Mouse (Mus musculus): ENCODE results near the gene Cdk18. TPM values are rescaled to one million over a fixed set of nuclear protein-coding genes. Genes with fewer than 3 reads are reported as not detected.
A peak's percentile ranks its signal among the peaks of the same experiment; 100 is the strongest.

Gene Cdk18
- polyA plus RNA-seq, 1 experiment from 2014 or later: 2.2 TPM

DNA sequence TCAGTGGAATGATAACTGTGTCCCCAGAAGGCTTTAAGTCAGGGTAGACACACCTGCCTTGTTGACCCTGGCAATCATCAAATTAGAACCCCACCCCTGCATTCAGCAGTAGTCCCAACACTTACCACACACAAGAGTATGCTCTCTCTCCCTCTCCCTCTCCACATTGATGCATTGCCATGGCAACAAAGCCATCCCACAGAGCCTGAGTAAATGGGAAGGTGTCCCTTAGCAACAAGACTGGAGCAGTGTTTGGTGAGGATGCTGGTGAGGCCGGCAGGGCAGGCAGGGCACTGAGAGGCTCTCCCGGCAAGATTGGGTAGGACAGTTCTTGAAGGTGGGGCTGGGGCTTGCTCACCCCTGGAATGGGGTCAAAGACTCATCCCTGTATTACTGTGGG lies 4.7 kb upstream of the Cdk18 start:
- WGBS: 25% methylated on average over 2 of the region's 2 CpGs
- no peaks in the 10 kb centered on the region for H3K9me3 ChIP-seq
- no peak overlapping the region for H3K4me3 ChIP-seq
- peak; percentile 30 for DNase-seq (ENCODE audit: low spot score)
- no peak overlapping the region for H3K27ac ChIP-seq
- no peaks in the 10 kb centered on the region for H3K36me3 ChIP-seq
- peaks cover 48% of the 10 kb centered on the region for H3K4me1 ChIP-seq (replicated peaks)
- peaks cover 21% of the 10 kb centered on the region for H3K27me3 ChIP-seq (ENCODE audit: insufficient read depth, poor library complexity, severe bottlenecking)

DNA sequence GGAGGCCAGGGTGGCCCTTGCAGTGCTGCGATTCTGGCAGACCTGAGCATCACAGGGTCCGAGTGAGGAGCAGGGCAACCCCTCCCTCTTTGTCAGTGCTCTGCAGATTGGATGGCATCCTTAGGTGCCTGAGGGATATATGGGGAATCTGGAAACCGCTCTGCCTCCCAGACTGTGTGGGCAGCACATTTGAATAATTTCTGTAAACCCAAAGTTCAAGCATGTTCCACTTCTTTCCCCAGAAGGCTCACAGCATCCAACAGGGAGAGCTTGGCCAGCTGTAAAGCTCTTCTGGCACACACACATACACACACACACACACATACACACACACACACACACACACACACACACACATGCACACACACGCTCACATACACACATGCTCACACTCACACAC lies 4.2 kb upstream of the Cdk18 start:
- Histone ChIP-seq H3K27me3 (ENCODE audit: insufficient read depth, poor library complexity, severe bottlenecking) (peaks cover 26% of the 10 kb centered on the region), H3K9me3 (no peaks in the 10 kb centered on the region), H3K27ac (no peak overlapping the region), H3K4me3 (no peak overlapping the region), H3K36me3 (no peaks in the 10 kb centered on the region), H3K4me1 (replicated peaks) (peaks cover 52% of the 10 kb centered on the region)
- 67% methylated on average over 4 of the region's 4 CpGs for WGBS
- DNase-seq (ENCODE audit: low spot score): no peak

DNA sequence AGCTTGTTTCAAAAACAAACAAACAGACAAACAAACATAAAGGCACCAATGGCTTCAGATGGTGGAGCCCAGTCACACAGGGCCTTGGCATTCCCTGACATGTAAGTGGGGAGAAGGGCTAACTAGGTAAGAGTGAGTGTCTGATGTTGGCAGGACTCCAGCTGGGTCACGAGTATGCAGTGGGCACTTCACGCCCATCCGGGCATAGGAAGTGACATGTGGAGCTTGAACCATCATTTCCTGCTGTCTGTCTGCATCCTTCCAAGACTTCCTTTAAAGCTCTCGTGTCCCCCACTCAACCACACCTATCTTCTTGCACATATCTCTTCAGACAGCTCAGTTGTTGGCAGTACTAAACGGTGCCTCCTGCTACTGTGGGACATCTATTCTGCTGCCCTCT lies 3.6 kb upstream of the Cdk18 start:
- WGBS: 78% methylated on average over 5 of the region's 5 CpGs
- peaks cover 59% of the 10 kb centered on the region for H3K4me1 ChIP-seq (replicated peaks)

DNA sequence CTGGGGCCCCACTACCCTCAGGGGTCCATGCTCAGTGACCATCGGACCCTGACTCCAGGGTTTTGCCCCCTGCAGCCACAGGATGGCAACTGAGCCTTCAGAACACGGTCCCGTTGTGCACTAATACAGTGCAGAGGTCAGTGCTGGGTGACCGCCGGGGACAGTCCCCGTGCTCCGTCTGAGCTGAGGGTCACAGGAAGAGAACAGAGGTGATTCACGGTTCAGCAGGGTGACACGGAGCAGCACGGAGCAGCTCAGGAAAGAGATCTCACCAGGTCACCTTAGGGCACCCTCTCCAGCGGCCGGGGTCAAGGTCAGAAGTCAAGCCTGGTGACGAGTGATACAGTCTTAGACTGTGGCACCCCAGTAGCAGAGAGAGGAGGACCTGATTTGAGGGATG lies 2.3 kb upstream of the Cdk18 start:
- no peak for DNase-seq (ENCODE audit: low spot score)
- 42% methylated on average over 13 of the region's 13 CpGs for WGBS
- Histone ChIP-seq H3K36me3 (no peaks in the 10 kb centered on the region), H3K27me3 (ENCODE audit: insufficient read depth, poor library complexity, severe bottlenecking) (peaks cover 45% of the 10 kb centered on the region), H3K27ac (no peak overlapping the region), H3K9me3 (no peaks in the 10 kb centered on the region), H3K4me3 (no peak overlapping the region), H3K4me1 (replicated peaks) (peaks cover 63% of the 10 kb centered on the region)

More for the DNA sequence above, 3.6 kb upstream of the Cdk18 start:
- H3K9me3 ChIP-seq: no peaks in the 10 kb centered on the region
- no peak overlapping the region for H3K4me3 ChIP-seq
- H3K36me3 ChIP-seq: no peaks in the 10 kb centered on the region
- H3K27me3 ChIP-seq (ENCODE audit: insufficient read depth, poor library complexity, severe bottlenecking): peaks cover 32% of the 10 kb centered on the region
- DNase-seq (ENCODE audit: low spot score): no peak
- no peak overlapping the region for H3K27ac ChIP-seq

DNA sequence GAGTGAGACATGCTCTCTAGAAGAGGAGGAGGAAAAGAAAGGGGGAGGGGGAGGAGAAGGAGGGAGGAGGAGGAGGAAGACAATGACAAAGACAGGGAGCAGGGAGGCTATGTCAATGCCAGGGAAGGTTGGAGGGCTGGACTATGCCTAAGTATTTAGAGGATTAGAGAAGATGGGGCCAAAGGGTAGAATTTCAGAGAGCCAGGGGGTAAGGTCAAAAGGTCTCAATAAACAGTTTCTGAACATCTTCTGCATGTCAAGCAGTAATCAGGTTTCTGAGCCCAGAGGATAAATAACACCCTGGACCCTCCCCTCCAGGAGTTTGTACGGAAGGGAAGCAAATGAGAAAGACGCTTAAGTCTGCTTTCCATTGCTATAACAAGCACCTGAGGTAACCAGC lies 1.7 kb upstream of the Cdk18 start:
- H3K36me3 ChIP-seq: no peaks in the 10 kb centered on the region
- WGBS: 68% methylated on average over 2 of the region's 2 CpGs
- H3K4me3 ChIP-seq: no peak overlapping the region
- no peak for DNase-seq (ENCODE audit: low spot score)
- no peaks in the 10 kb centered on the region for H3K9me3 ChIP-seq
- H3K27me3 ChIP-seq (ENCODE audit: insufficient read depth, poor library complexity, severe bottlenecking): peaks cover 50% of the 10 kb centered on the region
- H3K4me1 ChIP-seq (replicated peaks): peaks cover 63% of the 10 kb centered on the region
- no peak overlapping the region for H3K27ac ChIP-seq

DNA sequence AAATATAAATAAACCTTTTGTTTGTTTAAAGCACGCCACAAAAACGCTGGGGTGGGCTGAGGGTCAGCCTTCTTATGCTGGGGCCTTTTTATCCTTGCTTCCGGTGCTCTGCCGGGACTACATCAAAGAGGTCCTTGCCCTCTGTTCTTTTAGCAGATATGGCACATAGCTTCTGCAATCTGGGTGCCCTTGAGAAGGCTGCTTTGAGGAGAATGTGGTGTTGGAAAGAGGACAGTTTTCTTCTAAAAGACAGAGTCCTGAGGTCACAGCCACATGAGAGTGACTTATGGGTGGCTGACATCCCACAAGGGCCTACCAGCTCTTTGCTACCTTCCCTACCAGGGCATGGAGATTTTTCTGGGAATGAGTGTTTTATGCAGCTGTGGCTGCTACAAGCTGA lies 1.1 kb upstream of the Cdk18 start:
- no peak for DNase-seq (ENCODE audit: low spot score)
- Histone ChIP-seq H3K27ac (no peak overlapping the region), H3K4me1 (replicated peaks) (peaks cover 63% of the 10 kb centered on the region), H3K27me3 (ENCODE audit: insufficient read depth, poor library complexity, severe bottlenecking) (peaks cover 50% of the 10 kb centered on the region), H3K36me3 (no peaks in the 10 kb centered on the region), H3K4me3 (no peak overlapping the region), H3K9me3 (no peaks in the 10 kb centered on the region)
- WGBS: 73% methylated on average over 4 of the region's 4 CpGs

DNA sequence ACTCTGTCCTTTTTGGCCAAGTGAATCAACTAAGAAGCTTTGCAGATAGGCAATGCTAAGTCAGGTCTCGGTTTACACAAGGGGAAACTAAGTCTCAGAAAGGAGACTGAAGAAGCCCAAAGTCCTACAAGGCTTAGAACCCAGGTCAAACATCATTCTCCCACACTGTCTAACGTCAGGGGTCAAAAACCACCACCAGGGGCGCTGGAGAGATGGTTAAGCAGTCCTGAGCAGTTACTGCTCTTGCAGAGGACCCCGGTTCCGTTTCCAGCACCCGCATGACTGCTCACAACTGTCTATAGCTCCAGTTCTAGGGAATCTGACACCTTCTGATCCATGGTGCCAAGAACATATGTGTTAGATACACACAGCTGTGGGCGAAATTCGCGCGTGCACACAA lies 687 bp upstream of the Cdk18 start:
- no peaks in the 10 kb centered on the region for H3K9me3 ChIP-seq
- 57% methylated on average over 10 of the region's 10 CpGs for WGBS
- no peaks in the 10 kb centered on the region for H3K36me3 ChIP-seq
- DNase-seq (ENCODE audit: low spot score): peak; percentile 50
- peaks cover 64% of the 10 kb centered on the region for H3K4me1 ChIP-seq (replicated peaks)
- peaks cover 52% of the 10 kb centered on the region for H3K27me3 ChIP-seq (ENCODE audit: insufficient read depth, poor library complexity, severe bottlenecking)
- peak overlapping the region; percentile 60 for H3K4me3 ChIP-seq
- H3K27ac ChIP-seq: no peak overlapping the region

DNA sequence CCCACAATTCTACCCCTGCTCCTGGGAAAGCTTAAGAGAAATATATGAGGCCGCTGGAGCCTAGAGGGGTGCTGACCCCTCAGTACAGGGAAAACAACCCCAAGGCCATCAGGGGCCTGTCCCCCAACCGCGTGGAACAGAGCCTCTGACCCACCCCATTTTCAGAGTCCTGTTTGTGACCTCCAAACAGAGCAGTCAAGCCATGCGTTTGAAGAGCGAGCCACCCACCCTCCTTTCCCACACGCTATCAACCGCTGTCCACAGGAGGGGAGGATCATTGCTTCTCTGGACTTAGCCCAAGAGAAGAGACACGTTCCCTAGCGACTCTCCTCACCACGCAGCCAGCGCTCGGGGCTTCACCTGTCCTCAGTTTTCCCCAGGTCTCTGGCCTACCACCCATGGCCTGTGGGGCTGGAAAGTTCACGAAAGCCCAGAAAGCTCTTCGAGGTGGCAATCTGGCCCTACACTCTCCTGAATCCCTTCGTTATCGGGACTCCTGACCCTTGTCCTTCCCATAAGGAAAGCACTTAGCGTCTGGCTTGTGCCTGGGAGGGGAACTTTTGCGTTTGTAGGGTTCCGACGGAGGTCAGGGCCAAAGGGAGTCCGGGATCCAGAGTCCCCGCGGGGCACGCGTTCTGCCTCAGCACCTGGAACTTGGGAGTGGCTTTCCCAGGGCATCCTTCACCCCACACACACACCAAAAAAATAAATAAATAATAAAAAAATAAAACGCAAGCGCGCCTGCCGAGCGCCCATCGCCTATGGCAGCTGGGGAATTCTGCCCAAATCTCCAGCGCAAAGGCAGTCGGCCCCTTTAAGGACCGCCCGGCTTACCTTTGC lies 688 bp downstream of the Cdk18 start:
- peak overlapping the region; percentile 80 for H3K27ac ChIP-seq
- peaks cover 56% of the 10 kb centered on the region for H3K4me1 ChIP-seq (replicated peaks)
- H3K9me3 ChIP-seq: no peaks in the 10 kb centered on the region
- DNase-seq (ENCODE audit: low spot score): peak; percentile 22
- H3K36me3 ChIP-seq: no peaks in the 10 kb centered on the region
- peaks cover 55% of the 10 kb centered on the region for H3K27me3 ChIP-seq (ENCODE audit: insufficient read depth, poor library complexity, severe bottlenecking)
- peak overlapping the region; percentile 60 for H3K4me3 ChIP-seq
- 6% methylated on average over 35 of the region's 35 CpGs for WGBS

DNA sequence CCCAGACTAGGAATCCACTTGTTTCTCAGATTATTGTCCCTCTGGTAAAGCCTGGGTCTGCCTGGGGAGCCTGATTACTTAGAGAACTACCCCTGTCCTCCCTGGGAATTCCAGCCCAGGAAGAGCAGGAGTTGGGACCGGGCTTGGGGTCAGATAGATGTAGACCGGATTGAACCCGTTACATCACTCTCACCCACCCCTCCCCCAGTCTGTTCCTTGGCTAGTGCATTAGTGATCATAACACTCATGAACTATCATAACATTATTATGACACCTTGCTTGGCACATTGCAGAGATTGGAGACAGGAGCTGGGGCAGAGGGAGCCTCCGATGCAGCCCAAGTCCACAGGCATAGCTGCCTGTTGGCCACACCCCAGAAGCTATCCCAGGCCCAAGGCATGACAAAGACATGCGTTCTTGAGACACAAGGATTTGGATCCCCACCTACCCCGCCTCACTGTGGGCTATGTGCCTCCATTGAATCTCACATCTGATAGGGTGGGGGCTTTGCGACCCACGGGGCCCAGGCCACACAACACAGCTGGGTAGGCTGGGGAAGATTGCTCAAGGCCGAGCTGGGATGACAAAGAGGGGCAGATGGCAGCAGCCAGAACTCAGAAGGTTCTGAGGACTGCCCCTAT lies 1.4 kb downstream of the Cdk18 start:
- H3K4me3 ChIP-seq: peak overlapping the region; percentile 60; the same call in 1 of the 2 replicates
- H3K9me3 ChIP-seq: no peaks in the 10 kb centered on the region
- WGBS: 62% methylated on average over 9 of the region's 9 CpGs
- H3K36me3 ChIP-seq: no peaks in the 10 kb centered on the region
- peaks cover 58% of the 10 kb centered on the region for H3K4me1 ChIP-seq (replicated peaks)
- H3K27me3 ChIP-seq (ENCODE audit: insufficient read depth, poor library complexity, severe bottlenecking): peaks cover 54% of the 10 kb centered on the region
- 0 out of 2 replicates have a peak overlapping the region, but pooled peaks have one; percentile 37 for H3K27ac ChIP-seq
- no peak for DNase-seq (ENCODE audit: low spot score)

DNA sequence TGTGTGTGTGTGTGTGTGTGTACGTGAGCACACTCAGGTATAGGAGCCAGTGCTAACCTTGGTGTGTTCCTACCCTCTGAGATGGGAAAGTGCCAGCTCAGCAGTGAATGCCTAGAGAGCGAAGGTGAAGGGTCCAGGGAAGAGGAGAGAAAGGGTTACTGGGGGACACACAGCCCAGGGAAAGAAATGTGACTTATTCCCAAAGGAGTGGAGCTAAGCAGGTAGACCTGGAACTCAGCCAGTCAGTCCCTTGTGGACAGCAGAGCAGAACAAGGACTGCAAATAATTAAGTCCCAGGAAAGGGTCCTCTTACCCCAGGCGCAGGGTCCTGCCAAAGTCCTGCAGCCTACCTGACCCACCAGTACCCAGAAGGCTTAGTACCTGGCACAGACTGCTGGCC lies 2.6 kb downstream of the Cdk18 start:
- Histone ChIP-seq H3K4me3 (no peak overlapping the region), H3K4me1 (replicated peaks) (peaks cover 54% of the 10 kb centered on the region), H3K9me3 (no peaks in the 10 kb centered on the region), H3K36me3 (no peaks in the 10 kb centered on the region), H3K27ac (no peak overlapping the region), H3K27me3 (ENCODE audit: insufficient read depth, poor library complexity, severe bottlenecking) (peaks cover 46% of the 10 kb centered on the region)
- DNase-seq (ENCODE audit: low spot score): no peak
- WGBS: 87% methylated on average over 3 of the region's 3 CpGs

DNA sequence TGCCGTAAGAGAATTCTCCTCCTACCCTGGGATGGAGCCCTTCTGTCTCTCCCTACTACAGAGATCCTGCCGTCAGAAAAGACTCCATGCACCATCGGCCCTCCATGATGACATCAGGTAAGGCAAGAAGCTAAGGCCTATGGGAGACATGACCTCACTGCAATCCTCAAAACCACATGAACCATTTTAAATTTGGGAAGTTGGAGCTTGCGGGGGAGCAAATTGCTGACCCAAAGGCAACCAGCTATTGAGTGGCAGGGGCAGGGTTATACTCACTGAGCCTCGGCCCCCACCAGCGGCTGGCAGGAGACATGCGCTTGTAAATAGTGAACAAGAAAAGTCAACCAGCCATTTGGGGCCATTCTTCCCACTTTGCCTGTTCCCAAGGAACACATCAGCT lies 3.9 kb downstream of the Cdk18 start:
- Histone ChIP-seq H3K4me3 (no peak overlapping the region), H3K36me3 (no peaks in the 10 kb centered on the region), H3K4me1 (replicated peaks) (peaks cover 42% of the 10 kb centered on the region), H3K27ac (no peak overlapping the region), H3K9me3 (no peaks in the 10 kb centered on the region), H3K27me3 (ENCODE audit: insufficient read depth, poor library complexity, severe bottlenecking) (peaks cover 49% of the 10 kb centered on the region)
- DNase-seq (ENCODE audit: low spot score): no peak
- WGBS: 84% methylated on average over 7 of the region's 7 CpGs

DNA sequence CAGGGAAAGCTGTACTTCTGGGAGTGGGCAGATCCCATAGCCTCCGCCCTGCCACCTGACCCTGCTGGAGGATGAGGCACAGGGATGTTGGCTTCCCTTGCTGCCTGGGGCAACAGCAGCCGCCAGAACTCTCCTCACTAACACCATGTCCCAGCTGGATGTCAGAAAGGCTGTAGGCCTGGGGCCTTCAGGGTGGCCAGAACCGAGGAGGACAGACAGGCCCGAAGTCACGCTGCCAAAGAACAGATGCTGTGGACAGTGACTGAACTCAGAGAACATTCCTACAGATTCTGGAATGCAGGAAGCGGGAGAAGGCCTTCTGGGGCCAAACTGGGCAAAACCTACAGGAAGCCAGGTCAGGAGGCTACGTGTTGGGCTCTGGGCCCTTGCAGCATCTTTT lies 11.2 kb downstream of the Cdk18 start:
- Histone ChIP-seq H3K27me3 (ENCODE audit: insufficient read depth, poor library complexity, severe bottlenecking) (peaks cover 3% of the 10 kb centered on the region), H3K27ac (no peak overlapping the region), H3K4me1 (replicated peaks) (peaks cover 38% of the 10 kb centered on the region), H3K36me3 (no peaks in the 10 kb centered on the region), H3K4me3 (no peak overlapping the region), H3K9me3 (no peaks in the 10 kb centered on the region)
- 63% methylated on average over 7 of the region's 7 CpGs for WGBS
- no peak for DNase-seq (ENCODE audit: low spot score)

DNA sequence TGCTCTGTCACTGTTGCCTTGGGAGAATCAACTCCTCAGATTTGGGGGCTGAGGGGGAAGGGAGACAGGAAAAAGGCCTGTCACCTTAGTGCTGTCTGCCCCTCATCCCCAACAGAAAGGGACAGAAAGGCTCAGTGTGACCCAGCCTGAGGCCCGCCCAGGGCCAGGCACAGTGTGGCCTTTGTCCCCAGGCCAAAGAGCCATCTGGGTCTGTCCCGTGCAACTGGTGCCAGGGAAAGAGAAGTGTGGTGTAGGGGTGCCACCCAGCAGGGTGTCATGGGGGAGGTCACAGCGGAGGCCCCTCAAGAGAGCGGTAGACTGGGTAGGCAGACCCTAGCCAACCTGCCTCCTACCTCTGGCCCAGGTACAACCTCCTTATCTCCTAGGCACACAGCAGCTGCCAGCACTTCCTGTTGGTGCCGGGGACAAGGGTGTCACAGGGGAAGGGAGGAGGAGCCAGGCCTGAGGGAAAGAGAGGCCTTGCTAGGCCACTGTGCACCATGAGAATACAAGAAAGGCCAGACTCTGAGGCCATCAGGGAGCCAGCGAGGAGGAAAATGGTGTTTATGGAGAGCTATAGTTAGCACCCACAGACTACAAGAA lies 13.6 kb downstream of the Cdk18 start:
- no peak for DNase-seq (ENCODE audit: low spot score)
- Histone ChIP-seq H3K36me3 (no peaks in the 10 kb centered on the region), H3K27ac (peak overlapping the region; percentile 41), H3K4me1 (replicated peaks) (peaks cover 37% of the 10 kb centered on the region), H3K27me3 (ENCODE audit: insufficient read depth, poor library complexity, severe bottlenecking) (no peaks in the 10 kb centered on the region), H3K9me3 (no peaks in the 10 kb centered on the region), H3K4me3 (no peak overlapping the region)
- WGBS: 72% methylated on average over 6 of the region's 6 CpGs
